Mouse (Mus musculus) adrenal gland, postnatal 4 days (tissue): ENCODE data around the gene Nprl3. TPM values are rescaled to one million over a fixed set of nuclear protein-coding genes. Genes with fewer than 3 reads are reported as not detected.

Experiments used
- DNase-seq, 2 experiments: peaks; one replicate each; pipeline ENCODE4 v3.0.0; 2021 to 2022; ENCODE audit warnings: low spot score in 2 of 2, mixed read lengths in 2 of 2
- total RNA-seq, 2 experiments: library from RNA; stranded (reverse); gene quantifications; 2 replicates each; pipeline ENCODE4 v1.2.3; 2021

Nprl3 gene
- total RNA-seq, 2 experiments from 2014 or later, result 73.7 to 77.3 TPM

DNA sequence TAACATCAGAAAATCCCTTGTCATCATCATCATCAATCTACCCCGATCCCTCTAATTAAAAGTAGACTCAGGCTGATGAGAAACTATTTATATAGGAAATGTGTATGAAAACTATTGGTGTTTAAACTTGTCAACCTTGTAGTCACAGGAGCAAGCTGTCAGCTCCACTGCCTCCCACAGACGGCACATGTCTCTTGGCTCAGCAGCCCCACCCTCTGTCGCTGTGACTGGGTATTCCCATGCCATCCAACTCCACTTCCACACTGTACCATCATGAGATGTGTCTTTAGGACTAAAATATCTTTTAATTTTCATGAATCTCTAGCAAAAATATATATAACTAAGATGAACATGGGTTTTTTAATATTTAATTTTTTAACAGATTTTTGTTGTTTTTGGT, 19.2 kb downstream of the Nprl3 start:
- DNase-seq, result no peak

DNA sequence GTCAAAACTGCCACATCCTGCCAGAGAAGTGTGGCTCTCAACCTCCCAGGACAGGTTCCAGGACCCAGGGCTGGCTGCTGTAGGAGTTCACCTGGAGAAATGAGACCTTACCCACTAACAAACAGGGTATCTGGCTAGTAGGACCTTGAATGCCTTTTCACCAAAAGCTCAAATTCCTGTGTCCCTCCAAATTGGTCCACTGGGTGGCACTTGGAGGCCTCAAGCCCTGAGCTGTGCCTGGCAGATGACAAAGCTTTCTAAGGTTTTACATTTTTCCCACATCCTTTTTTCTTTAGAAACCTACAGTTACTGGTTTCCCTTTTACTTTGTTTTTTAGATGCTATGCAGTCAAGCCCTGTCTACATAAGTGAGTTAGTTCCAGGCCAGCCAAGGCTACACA, 20.4 kb downstream of the Nprl3 start:
- no peak for DNase-seq

DNA sequence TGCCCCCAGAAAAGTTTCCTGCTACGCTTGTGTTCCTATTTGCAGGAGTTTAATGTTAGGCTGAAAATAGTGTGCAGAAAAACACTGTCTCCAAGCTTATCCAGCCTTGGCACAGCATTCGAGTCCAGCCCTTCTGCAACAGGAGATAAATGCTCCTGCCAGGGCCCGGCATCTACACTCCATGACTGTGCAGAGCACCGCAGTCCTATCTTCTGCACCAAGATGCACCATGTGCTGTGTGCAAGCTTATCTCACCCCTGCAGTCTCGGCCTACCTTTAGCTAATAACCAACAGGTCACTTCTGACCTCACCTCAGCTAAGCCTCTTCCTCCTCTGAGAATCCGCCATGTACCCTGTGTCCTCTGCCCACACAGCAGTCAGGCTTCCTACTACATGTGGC, 21.9 kb downstream of the Nprl3 start:
- no peak for DNase-seq

DNA sequence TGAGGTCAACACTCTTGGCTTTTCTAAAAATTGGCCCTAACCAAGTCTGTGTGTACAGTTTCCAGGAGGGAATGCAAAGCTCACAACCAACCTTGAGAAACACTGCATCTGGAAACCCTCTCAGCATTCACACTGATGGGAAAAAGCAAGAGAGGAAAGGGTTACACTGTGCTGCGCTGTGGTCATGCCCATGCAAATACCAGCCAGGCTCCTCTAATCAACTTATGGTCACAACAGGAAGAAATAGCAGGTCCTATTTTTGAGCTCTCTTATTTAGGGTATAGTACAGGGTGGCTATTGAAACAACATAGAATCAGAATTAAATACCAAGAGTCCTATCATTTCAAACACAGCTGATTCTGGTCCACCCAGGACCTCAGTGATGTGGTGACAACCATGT, 22.9 kb downstream of the Nprl3 start:
- DNase-seq, result no peak

DNA sequence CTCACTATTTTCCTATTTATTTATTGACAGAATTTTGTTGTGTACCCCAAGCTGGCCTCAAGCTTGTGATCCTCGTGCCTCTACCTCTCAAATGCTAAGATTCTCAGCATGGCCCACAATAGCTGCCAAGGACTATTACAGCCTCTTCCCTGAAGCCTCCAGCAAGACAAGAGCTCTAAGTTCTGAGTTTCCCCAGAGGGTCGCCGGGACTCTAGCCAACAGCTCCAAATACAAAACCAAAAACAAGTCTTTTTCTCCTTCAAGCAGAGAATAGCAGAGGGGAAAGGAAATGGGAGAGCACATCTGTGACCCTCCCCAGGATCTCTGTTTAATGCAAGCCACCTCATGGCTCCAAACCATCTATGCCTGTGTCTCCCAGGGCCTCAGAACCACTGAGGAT, 23.4 kb downstream of the Nprl3 start:
- DNase-seq, result no peak

DNA sequence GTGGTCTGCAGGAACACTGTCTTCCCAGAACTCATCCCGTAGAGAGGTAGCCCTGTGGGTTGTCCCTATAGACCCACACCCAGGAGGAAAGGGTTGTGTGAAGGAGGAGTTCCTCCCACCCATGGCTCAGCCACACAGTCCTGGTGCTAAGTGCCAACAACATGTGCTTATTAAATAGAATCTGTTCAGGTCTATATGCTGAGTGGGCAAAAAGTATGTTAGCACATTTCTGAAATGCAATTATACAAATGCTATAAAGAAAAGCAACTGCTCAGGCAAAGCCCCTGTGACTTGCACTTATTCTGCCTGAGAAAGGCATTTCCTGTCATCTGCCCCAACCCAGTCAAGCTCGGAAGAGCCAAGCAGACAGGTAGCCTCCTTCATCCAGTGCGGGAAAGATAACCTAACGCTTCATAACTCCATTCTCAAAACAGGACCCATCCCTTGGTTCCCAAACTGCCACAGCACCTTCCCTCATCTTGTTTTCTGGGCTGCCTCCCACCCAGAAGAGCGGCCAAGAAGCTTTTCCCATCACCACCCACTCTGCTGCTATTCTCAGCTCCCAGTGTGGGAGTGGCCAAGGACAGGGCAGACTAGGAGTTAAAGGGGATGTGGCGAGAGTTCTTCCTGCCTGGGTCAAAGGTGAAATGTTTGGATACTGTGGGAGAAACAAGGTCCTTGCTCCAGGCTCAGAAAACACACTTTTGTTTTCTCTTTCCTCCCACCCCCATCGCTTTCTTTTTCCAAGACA, 24.1 kb downstream of the Nprl3 start:
- no peak for DNase-seq

DNA sequence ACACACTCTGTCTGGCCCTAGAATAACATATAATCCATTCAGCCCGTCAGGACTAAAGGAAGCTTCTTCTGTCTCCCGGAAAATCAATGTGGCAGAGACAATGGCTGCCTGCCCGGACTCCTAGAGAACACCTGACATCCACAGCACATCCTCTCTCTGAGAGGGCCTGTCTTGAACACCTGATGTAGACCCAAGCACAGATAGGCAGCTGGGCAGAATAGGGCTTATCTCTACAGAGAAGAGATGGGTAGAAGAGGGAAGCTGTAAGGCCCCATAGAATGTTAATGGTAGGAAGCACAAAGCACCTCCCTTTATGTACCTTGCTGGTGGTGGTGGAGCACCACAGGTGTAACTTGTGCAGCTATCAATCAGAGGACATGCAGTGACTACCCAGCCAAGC, 25.3 kb downstream of the Nprl3 start:
- DNase-seq, result no peak

DNA sequence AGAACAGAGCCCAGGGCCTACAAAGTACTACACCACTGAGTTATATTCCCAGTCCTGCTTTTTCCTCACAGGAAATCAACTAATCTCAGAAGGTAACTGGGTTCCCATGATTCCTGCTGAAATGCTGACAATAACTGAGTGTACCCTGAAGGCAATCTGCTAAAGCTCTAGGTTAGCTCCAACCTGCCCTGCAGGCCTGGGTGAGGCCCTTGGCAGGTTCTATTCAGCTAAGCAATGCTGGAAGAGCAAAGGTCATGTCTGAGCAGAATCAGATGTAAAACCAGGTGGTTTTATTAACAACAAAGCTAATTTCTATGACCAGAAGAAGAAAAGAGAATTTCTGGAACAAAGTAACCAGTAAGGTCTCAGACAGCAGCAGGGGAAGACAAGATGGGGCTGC, 26.1 kb downstream of the Nprl3 start:
- DNase-seq, result no peak

DNA sequence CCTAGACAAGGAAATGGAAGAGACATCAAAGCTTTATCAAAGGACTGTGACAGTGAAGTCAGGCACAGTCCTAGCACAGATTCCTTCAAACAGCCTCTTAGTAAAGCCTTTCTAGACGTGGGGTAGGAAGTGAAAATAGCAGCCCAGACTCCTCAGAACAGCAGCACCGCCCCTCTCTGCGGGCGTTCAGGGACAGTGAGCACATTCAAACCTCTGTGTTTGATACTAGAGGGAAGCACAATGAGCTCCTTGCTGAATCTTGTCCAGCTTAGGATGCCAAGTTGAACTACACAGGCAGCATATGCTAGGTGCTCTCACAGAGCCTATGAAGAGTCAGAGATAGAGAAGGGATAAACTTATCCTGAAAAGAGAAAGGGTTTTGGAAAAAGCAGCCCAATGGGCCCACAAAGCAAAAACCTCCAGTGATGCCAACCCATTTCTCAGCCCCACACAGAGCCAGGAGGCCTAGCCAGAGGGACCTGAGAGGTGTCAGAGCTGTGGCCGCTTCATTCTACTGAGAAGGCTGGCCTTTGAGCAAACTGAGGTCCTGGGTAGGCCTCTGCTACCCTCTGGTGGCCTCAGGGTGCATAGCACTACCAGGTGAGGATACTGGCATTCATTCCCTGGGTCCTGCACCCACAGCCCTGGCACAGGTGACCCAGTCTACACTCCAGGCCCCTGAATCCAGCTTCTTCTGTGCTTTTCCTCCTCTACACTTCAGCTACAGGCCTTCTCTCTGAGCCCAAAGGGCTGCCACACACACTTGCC, 29.2 kb downstream of the Nprl3 start:
- DNase-seq, result peak; percentile 25 to 60

DNA sequence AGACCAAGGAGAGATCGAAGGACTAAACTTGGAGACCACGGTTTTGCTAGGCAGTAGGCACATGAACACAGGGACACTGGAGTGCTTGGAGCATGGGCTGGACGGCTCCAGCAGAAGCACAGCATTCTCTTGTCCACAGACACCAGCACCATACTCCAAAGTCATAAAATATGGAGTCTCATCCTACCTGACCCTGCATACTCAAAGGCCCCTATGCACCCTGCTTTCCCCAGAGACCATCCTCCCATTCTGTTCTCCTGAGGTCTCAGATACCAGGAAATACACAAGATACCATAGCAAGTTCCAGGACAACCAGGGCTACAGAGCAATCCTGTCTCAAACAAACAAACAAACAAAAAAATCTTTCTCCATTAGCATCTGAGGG, 30.1 kb downstream of the Nprl3 start:
- DNase-seq, result no peak

DNA sequence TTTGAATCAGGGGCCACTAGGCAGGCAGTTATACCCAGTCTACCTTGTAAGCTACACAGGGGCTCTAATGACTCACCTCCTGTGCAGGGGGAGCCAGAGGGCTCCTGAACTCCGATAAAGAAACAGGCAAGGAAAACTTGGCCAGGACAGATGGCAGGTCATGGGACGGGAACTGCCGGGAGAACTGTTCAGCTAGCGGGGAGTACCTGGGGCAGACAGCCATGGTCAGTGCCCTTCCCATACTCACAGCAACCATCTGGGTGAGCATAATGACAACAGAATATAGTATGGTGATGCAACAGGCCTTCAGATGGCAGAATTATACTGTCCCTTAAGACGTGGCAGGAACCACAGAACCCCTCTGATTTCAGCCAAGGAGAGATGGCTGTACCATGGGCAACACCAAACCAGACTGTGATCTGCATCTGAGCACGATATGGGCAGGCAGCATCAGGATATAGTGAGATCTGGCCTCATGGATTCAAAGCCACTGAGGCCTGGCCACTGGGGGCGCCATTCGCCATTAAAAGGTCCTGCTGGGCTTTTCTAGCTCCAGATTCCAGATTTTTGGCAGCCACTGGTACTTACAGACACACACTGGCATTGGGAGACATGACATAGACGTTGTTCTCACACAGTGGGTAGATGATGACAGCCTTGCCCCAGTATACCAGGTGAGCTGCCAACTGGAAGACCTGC, 30.6 kb downstream of the Nprl3 start:
- DNase-seq, result no peak

DNA sequence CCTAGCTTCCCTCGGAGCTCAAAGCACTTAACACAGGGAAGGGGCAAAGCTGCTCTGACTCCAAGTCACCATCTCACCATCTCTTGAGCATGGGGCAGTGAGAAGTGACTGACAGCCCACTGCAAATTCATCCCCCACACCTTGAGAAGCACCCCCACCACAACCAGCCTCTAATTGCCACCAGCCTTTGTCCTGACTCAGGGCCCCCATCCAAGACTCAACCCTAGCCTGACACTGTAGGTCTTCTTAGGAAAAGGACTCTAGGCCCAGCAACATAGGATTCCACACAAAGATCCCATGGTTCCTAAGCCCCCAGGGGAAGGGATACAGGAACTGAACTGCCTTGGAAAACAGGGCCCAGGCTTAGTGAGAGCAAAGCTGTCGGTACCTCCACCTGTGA, 31.4 kb downstream of the Nprl3 start:
- no peak for DNase-seq

DNA sequence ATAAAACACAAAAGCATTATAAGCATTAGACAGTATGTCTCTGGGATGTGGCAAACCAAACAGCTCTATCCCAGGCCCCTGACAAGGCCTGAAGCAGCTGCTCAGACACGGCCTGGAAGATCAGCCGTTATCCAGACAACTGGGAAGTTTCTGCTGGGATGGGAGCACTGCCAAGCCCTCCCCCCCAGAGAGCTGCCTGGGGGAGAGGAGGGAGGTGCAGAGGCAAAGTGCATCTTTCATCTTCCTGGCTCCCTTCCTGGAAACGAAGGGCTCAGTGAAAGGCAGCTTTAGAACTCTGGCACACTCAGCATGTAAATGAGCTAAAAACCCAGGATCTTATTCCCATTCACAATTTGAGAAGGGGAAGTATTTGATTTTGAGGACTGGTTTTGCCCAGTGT, 31.9 kb downstream of the Nprl3 start:
- peak in 1 of 2 experiments; percentile 48 for DNase-seq

DNA sequence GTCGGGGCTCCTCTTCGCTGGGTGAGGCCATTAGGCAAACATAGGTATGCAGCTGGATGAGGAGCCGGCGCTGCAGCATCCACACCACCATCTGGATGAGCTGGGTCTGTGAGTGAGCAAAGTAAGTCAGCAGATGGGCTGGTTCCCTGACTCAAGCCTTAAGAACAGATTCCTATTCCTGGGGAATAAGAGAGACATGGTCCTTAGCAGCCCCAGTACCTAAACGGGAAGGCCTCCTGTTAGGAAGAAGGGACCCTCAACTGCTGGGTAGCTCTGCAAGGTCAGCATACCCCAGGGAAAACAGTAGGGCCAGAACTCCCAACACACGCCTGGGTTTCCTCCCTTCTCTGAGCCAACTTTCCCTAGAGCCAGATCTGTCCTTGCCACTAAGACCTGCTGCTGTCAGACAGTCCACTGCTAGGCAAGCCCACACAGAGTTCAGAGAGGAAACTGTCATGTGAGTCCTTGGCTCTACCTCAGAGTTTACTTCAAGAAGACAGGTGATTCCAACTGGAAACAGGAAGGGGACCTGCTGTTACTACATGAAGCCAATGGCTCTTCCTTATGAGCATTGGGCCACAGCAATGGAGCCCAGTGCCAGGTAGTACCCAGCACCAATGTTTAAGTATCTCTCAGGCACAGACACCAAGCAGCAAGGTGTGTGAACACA, 32.6 kb downstream of the Nprl3 start:
- DNase-seq, result no peak

DNA sequence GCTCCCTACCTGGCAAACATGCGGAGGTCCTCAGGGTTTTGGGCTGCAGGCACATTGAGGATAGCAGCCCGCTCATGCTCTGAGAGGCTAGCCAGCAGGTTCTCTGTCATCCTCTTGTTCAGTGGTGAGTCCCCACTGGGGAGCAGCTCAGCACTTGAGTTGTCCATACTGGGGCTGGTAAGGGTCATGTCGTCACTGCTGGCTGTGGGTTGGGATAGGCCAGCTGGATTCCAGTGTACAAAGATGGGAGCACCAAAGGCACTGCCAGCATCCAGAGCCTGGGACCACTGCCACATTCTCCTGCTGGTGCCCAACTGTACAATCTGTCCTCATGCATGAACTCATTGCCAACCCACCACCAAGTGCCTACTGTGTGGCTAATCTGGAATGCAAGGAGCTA, 33.6 kb downstream of the Nprl3 start:
- DNase-seq, result no peak

DNA sequence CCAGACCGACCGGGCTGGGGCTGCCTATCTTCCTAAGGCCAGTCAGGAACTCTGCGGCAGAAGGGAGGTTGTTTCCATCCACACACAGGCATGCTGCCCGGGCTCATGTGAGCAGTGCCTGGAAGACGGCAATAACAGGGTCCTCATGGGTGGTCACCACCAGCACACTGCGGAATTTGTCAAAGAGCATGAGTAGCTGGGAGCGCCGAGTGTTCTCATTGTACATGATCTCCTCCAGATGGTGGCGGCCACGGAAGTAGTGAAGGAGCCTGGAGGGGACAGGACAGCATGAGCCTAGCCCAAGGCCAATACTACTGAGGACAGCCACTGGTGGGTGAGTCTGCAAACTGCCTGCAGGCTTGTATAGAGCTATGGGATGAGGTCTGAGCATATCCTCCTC, 34.7 kb downstream of the Nprl3 start:
- no peak for DNase-seq

DNA sequence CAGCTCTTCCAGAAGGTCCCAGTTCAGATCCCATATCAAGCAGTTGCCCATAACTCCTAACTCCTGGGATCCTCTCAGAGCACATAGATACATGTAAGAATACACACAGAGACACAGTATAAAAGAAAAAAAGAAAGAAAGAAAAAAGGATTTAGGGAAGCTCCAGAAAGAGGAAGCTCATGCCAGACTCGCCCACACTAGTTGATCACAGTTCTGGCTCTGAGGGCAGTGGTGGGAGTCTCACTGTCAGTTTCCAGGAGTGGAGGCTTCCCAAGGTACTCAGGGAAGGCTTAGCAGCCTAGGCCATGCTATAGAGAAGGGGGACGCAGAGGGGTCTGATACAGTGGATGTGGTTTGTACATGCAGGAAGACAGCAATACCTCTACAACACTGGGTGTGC, 36.4 kb downstream of the Nprl3 start:
- no peak for DNase-seq

DNA sequence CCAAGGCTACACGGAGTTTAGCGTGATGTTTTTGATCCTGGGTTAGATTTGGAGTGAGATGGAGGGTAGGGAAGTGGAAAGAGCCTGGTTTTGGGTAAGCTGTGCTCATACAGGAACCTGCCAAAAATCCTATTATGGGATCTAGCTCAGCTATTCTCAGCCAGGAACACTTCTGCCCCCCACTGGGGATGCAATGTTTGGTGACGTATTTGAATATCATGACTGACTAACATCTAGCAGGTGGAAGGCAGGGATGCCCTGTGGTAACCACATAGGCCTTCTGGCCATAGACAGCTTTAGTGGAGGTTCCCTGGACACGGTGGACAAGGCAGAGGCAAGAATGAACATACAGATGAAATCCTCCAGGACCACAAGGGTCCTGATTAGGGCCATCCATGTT, 37.3 kb downstream of the Nprl3 start:
- no peak for DNase-seq

DNA sequence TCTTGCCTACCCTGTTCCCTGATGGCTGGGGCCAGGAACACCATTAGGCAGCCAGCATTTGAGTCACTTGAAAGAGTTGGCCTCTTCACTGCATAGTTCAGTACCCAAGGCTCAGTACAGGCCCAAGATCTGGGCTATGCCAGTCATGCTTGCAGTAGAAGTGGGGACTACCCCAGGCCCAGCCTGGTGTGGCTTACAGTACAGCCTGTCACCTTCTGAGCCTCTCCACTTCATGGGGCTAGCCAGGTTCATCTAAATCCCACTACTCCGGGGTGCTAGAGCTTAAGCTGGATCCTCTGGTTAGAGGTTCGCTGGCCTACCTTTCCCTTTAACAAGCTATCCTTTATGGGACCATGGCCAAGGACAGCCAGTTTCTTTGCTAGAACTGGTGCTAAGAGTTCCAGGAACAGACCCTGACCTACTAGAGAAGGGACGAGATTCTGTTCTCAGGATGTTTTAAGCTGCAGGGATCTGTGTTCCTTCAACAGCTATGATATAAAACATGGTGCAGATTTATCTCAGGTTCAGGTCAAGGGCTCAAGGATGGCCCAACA, 39.1 kb downstream of the Nprl3 start:
- DNase-seq, result no peak

DNA sequence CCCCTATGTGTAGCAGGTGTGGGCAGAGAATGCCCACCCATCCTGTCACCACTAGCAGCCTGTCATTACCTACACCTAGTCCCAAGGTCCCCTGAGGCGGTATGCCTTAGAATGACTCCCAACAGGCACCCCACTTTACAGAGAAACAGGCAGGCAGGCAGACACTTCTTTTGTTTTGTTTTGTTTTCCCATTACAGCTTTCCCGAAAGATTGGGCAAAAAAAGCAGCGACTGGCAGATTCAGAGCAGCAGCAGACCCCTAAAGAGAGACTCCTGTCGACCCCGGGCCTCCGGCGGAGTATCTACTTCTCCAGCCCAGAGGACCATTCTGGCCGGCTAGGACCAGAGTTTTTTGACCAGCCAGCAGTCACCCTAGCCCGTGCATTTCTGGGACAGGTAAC, 40.0 kb downstream of the Nprl3 start:
- no peak for DNase-seq

DNA sequence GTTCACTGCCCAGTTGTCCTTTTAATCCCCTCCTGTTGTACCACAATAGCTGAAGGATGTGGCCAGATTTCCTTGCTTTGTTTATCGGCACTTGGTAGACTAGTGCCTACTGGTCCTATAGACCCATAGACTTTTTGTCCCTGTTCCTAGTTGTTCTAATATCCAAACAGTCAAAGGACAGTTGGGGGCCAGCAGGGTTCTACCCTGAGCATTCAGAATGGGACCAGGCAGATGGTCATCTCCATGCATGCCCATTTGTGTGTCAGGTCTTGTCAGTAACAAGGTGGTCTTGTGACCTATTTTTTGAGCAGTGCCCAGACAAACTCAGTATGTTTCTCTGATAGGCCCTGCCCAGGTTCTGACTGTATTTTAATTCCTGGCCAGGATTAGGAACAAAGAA, 40.5 kb downstream of the Nprl3 start:
- DNase-seq, result no peak
